Mouse (Mus musculus) heart, postnatal 0 days (tissue): Measurements from ENCODE around the gene Csnk2b.
"Not testable (repeated sequence)": the region's sequence is repeated elsewhere in the genome, so short reads cannot be mapped to it uniquely, and the experiment has no call there.

ENCODE experiments used
- CTCF ChIP-seq: IDR thresholded peaks from 2 replicates; pipeline ENCODE4 v1.5.1; 2016; ENCODE audit warnings: antibody characterized with exemption, control low read depth, low read depth
- EP300 ChIP-seq: IDR thresholded peaks from 2 replicates; pipeline ENCODE4 v1.6.1; 2016; ENCODE audit warnings: antibody characterized with exemption, low read depth

DNA sequence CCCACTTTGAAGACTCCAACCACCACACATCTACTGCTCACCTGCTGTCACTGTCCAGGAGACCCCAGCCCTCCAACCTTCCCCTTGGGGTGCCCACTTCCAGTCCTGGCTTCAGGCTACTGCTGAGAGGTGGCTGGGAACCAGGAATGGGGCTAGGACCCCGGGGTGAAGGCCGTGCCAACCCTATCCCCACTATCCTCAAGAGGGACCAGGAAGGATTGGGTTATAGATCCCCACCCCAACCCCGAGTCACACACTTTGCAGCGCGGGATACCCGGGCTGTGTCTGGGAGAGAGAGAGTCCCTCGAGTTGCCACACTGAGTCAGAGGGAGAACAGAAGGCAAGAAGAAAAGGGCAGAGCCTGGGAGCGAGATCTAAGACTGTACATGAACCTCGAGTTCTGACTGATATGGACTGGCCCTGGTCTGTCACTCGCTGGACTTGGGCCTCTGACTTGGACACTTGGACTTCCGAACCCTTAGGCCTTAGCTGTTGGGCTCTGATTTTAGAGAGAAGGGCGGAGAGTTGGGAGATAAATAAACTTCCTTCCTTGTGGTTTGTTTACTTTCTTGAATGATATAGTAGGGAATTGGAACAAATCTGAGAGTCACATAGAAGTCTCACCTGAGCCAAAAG is 2.5 kb upstream of the Csnk2b start:
- not testable (repeated sequence) for TF ChIP-seq EP300, CTCF
